Mouse (Mus musculus) lung, postnatal 0 days (tissue): ENCODE results near the gene Proser3. TPM values are rescaled to one million over a fixed set of nuclear protein-coding genes. Genes with fewer than 3 reads are reported as not detected.
A peak's percentile ranks its signal among the peaks of the same experiment; 100 is the strongest.

Experiments used
- ATAC-seq: fragments of 200-750 bp; cut with Nextera tagmentation; 2 replicates; pipeline ENCODE4 v1.8.0; 2017; ENCODE audit warnings: moderate library complexity
- DNase-seq: peaks from one replicate; pipeline ENCODE4 v3.0.0-alpha.2; 2016; ENCODE audit warnings: low spot score
- H3K27ac ChIP-seq: fragments of 300-500 bp; sonication (generic); 2 replicates; pipeline ENCODE4 v1.5.1; 2014; ENCODE audit warnings: antibody characterized with exemption, mild to moderate bottlenecking, low read length, mixed read lengths
- H3K27me3 ChIP-seq: fragments of 300-500 bp; sonication (generic); replicated peaks from 2 replicates; pipeline ENCODE4 v1.6.1; 2014; ENCODE audit warnings: low read length, mixed read lengths; ENCODE audit not compliant: insufficient read depth
- H3K36me3 ChIP-seq: fragments of 300-500 bp; sonication (generic); 2 replicates; pipeline ENCODE4 v1.6.1; 2014; ENCODE audit warnings: low read length, mixed read lengths; ENCODE audit not compliant: insufficient read depth
- H3K4me1 ChIP-seq: fragments of 300-500 bp; sonication (generic); 2 replicates; pipeline ENCODE4 v1.6.1; 2014; ENCODE audit warnings: antibody characterized with exemption, low read depth, low read length, mixed read lengths; ENCODE audit not compliant: insufficient read depth
- H3K4me2 ChIP-seq: fragments of 300-500 bp; sonication (generic); replicated peaks from 2 replicates; pipeline ENCODE4 v1.6.1; 2014; ENCODE audit warnings: low read depth, mild to moderate bottlenecking, low read length, moderate library complexity, mixed read lengths
- H3K4me3 ChIP-seq: fragments of 300-500 bp; sonication (generic); 2 replicates; pipeline ENCODE4 v1.5.1; 2014; ENCODE audit warnings: low read depth, low read length
- H3K9ac ChIP-seq: fragments of 300-500 bp; sonication (generic); replicated peaks from 2 replicates; pipeline ENCODE4 v1.6.1; 2014; ENCODE audit warnings: low read depth, mild to moderate bottlenecking
- H3K9me3 ChIP-seq: fragments of 300-500 bp; sonication (generic); 2 replicates; pipeline ENCODE4 v1.6.1; 2016; ENCODE audit warnings: low read length, mixed read lengths
- CTCF ChIP-seq: IDR thresholded peaks from 2 replicates; pipeline ENCODE4 v1.5.1; 2016; ENCODE audit warnings: antibody characterized with exemption, mild to moderate bottlenecking
- EP300 ChIP-seq: IDR thresholded peaks from 2 replicates; pipeline ENCODE4 v1.6.1; 2016; ENCODE audit warnings: antibody characterized with exemption, mild to moderate bottlenecking, control low read depth
- WGBS: fragments of 180-500 bp; shearing (Covaris S2); extraction: QIAGEN DNeasy Blood & Tissue Kit; methylation state at CpG from one replicate; pipeline ENCODE4 v1.1.7; 2014; 5-methylcytosine and 5-hydroxymethylcytosine counted together
- polyA plus RNA-seq: library from polyadenylated mRNA; unstranded; fragments of >200 nt; fragmentation: Nextera tagmentation; extraction: Ambion mirVana; gene quantifications from 2 replicates; pipeline ENCODE4 v1.2.1, GENCODE M21; 2015

The Proser3 gene
- polyA plus RNA-seq, 1 experiment from 2014 or later = 4.4 TPM

DNA sequence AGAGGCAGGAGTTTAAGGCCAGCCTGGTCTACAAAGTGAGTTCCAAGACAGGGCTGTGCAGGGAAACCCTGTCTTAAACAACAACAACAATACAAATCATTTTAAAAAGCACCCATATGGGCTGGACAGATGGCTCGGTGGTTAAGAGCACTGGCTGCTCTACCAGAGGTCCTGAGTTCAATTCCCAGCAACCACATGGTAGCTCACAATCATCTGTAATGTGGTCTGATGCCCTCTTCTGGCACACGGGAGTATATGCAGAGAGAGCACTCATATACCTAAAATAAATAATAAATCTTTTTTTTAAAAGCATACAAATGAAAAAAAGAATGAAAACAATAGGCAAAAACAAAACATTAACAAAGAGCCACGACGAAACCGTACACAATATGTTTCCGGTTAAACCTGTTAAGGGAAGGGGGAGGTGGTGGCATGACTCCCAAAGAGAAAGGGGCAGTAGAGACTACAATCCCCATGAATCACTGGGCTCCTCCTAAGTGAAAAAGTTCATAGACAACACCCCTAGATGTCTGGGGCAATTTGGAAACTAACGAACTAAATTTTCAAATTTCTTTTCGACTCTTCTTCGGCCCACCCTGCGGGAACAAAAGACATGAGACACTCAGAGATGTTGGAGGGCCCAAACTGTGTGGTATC lies 526 bp downstream of the Proser3 start:
- H3K9ac ChIP-seq = peak overlapping the region; percentile 45
- peaks cover 12% of the 10 kb centered on the region; the same call in 1 of the 2 replicates for H3K36me3 ChIP-seq
- no peaks in the 10 kb centered on the region for H3K27me3 ChIP-seq
- H3K27ac ChIP-seq = peak overlapping the region; percentile 89
- peak overlapping the region; percentile 69 for H3K4me3 ChIP-seq
- WGBS = 1% methylated on average over 10 of the region's 10 CpGs
- TF ChIP-seq CTCF (peak; percentile 69), EP300 (no peak; the same call in 1 of the 2 replicates)
- DNase-seq (peak; percentile 93), ATAC-seq (peak; percentile 76)
- peak overlapping the region; percentile 97 for H3K4me2 ChIP-seq
- peaks cover 15% of the 10 kb centered on the region; the same call in 1 of the 2 replicates for H3K4me1 ChIP-seq
- no peaks in the 10 kb centered on the region for H3K9me3 ChIP-seq

DNA sequence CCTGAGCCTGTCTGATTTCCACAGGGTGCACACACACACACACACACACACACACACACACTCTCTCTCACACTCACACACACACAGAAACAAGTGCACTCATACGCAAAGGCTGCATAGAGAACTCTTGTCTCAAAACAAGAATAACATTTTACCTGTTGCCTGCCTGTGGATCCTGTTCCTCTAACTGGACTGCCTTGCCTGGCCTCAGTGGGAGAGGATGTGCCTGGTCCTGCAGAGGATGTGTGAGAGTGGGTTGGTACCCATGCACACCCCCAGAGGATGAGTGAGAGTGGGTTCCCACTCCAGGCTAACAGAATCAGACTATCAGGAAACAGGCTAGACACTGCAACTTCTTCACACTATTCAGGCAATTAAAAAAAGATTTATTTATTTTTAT lies 1.5 kb downstream of the Proser3 start:
- H3K36me3 ChIP-seq = peaks cover 6% of the 10 kb centered on the region; the same call in 1 of the 2 replicates
- no peak overlapping the region for H3K27ac ChIP-seq
- H3K9ac ChIP-seq = no peak overlapping the region
- H3K9me3 ChIP-seq = no peaks in the 10 kb centered on the region
- DNase-seq (no peak), ATAC-seq (no peak)
- TF ChIP-seq EP300 = no peak
- TF ChIP-seq CTCF = no peak
- H3K4me1 ChIP-seq = peaks cover 15% of the 10 kb centered on the region; the same call in 1 of the 2 replicates
- H3K4me3 ChIP-seq = no peak overlapping the region
- WGBS = 100% methylated on average over 1 of the region's 1 CpGs
- no peaks in the 10 kb centered on the region for H3K27me3 ChIP-seq
- H3K4me2 ChIP-seq = no peak overlapping the region

DNA sequence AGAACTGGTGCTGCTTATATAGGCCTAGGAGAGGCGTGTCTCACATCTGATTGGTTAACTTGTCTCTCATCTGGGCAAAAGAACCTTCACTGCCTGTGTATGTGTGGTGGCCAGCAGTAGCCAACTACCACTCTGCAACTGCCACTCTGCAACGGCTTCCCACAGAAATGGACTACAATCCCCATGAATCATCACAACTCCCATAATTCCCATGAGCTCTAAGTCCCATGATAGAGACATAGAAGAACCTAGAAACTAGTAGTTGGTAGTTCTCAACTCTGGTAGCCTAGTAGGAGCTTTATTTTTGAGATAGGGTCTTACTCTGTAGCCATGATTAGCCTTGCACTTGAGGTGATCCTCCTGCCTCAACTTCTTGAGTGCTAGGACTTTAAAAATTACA lies 2.2 kb downstream of the Proser3 start:
- no peak overlapping the region for H3K4me3 ChIP-seq
- no peak overlapping the region for H3K27ac ChIP-seq
- 62% methylated on average over 1 of the region's 2 CpGs for WGBS
- no peak for TF ChIP-seq CTCF
- TF ChIP-seq EP300 = no peak
- H3K27me3 ChIP-seq = no peaks in the 10 kb centered on the region
- no peak for ATAC-seq
- no peaks in the 10 kb centered on the region for H3K36me3 ChIP-seq
- H3K9ac ChIP-seq = no peak overlapping the region
- no peak for DNase-seq
- no peak overlapping the region for H3K4me2 ChIP-seq
- no peaks in the 10 kb centered on the region for H3K9me3 ChIP-seq
- peaks cover 15% of the 10 kb centered on the region; the same call in 1 of the 2 replicates for H3K4me1 ChIP-seq

DNA sequence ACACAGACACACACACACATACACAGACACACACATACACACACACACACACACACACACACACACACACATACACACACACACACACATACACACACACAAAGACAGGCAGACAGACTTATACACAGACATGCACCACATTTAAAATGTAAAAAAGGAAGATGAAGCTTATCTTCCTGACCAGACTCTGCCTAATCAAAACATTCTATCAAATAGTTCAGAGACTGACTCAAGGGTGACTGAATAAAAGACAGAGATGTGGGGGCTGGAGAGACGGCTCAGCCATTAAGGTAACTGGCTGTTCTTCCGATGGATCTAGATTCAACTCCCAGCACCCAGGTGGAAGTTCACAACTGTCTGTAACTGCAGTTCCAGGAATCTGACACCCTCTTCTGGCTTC lies 7.8 kb downstream of the Proser3 start:
- Histone ChIP-seq H3K4me3 (no peak overlapping the region), H3K27ac (no peak overlapping the region), H3K4me2 (no peak overlapping the region), H3K4me1 (no peaks in the 10 kb centered on the region), H3K27me3 (no peaks in the 10 kb centered on the region), H3K9me3 (no peaks in the 10 kb centered on the region), H3K36me3 (no peaks in the 10 kb centered on the region; the same call in 1 of the 2 replicates), H3K9ac (no peak overlapping the region)
- WGBS = 85% methylated on average over 2 of the region's 2 CpGs
- DNase-seq (no peak), ATAC-seq (no peak)
- no peak for TF ChIP-seq CTCF
- no peak for TF ChIP-seq EP300

DNA sequence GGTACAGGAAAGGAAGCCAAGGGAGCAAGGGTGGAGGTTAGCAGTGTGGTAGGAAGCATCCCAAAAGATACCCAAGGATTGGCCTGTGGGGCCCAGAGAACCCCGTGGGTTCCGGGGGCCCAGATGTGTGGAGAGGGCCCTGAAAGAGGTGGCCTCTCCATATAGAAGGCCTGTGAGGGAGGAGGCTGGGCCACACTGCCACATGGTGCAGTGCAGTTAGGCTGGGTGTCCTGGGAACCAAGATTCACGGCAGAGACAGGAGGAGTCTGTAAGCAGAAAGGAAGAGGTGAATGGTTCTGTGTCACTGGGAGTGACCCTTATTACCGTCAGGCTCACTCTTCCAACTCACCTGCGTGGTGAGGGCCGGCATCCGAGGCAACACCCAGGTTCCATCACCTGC lies 11.5 kb downstream of the Proser3 start:
- no peaks in the 10 kb centered on the region for H3K4me1 ChIP-seq
- no peak for ATAC-seq
- H3K9me3 ChIP-seq = no peaks in the 10 kb centered on the region
- no peaks in the 10 kb centered on the region for H3K27me3 ChIP-seq
- no peak overlapping the region for H3K27ac ChIP-seq
- no peak overlapping the region for H3K4me2 ChIP-seq
- H3K9ac ChIP-seq = no peak overlapping the region
- no peaks in the 10 kb centered on the region; the same call in 1 of the 2 replicates for H3K36me3 ChIP-seq
- no peak for DNase-seq
- 88% methylated on average over 7 of the region's 7 CpGs for whole genome bisulfite sequencing
- H3K4me3 ChIP-seq = no peak overlapping the region
- no peak for TF ChIP-seq EP300
- TF ChIP-seq CTCF = no peak

DNA sequence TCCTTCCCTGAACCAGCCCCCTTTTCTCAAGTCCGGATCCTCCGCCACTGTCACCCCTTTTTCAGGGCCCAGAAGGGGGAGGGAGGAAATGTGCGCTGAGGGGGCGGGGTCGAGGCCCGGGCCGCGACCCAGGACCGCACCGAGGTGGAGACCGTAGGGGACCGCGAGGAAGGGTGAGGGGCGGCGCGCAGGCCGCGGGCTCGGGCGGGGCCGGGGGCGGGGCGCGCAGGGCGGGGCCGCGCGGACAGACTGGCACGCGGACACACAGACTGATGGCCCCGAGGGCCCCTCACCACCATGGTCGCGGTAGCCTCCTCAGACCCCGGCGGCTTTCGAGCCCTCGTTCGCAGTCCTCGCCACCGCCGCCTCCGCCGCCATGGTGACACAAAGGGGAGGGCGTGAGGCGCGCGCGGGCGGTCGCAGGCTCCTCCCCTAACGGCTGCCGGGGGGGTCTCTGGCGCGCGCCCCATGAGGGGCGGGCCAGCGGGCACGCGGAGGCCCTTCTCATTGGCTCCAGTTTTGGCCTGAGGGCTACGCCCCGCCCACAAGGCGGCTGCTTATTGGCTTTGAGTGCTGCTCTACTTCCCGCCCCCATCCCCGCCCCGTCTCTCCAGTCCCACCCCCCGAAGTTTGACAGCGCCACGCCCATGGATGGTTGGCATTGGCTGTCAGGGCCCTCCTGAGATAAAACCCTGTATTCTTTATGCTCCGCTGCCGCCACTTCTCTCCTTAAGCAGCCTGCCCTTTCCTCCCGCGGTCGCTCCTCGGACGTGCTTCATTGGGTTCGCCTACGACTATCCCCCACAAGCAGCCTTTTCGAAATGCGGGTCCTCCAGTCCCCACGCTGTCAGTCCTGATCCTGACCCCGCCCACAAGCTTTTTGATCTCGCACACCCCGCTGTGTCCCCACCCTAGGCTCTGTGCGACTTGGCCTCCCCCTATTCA lies 17.2 kb downstream of the Proser3 start, which contains the start of gene Arhgap33:
Gene Arhgap33, minus strand, starts transcription at position 428 of the 945 bp plus-strand sequence.
- Histone ChIP-seq H3K9ac (no peak within 1 kb of the TSS), H3K27ac (no peak within 1 kb of the TSS), H3K27me3 (no peaks in the 10 kb centered on the region), H3K4me2 (peak within 1 kb of the TSS; percentile 98), H3K4me3 (peak within 1 kb of the TSS; percentile 74), H3K4me1 (no peaks in the 10 kb centered on the region), H3K36me3 (peaks cover 7% of the 10 kb centered on the region; the same call in 1 of the 2 replicates), H3K9me3 (no peaks in the 10 kb centered on the region)
- TF ChIP-seq EP300 (no peak), CTCF (no peak)
- 2% methylated on average over 29 of the region's 84 CpGs for WGBS
- DNase-seq = peak; percentile 97
- ATAC-seq = peak; percentile 99
